Mouse (Mus musculus): ENCODE measurements around the gene Klhl5. TPM values are rescaled to one million over a fixed set of nuclear protein-coding genes. Genes with fewer than 3 reads are reported as not detected.

The Klhl5 gene
- 18.4 and 19.0 TPM in 2 replicates for polyA plus RNA-seq (2015; fragmentation: Nextera tagmentation; extraction: Ambion mirVana)

GRCm38 (mm10) chr5:65106876-65107772 is at the start of gene Klhl5:
Gene Klhl5 (plus strand): TSS chr5:65107539.
- Histone ChIP-seq H3K27me3 (no peaks in the 10 kb centered on the region), H3K27ac (peak within 1 kb of the TSS; percentile 87), H3K4me1 (peaks cover 17% of the 10 kb centered on the region; the same call in 1 of the 2 replicates), H3K36me3 (no peaks in the 10 kb centered on the region), H3K9ac (peak within 1 kb of the TSS; percentile 73), H3K9me3 (replicated peaks) (no peaks in the 10 kb centered on the region), H3K4me3 (replicated peaks) (peak within 1 kb of the TSS; percentile 79), H3K4me2 (peak within 1 kb of the TSS; percentile 76)
- peak; percentile 98 for ATAC-seq (replicated peaks; ENCODE audit: low FRiP score)
- 5% methylated on average over 39 of the region's 56 CpGs for WGBS

GRCm38 (mm10) chr5:65057596-65057995 is 49.7 kb upstream of the Klhl5 start:
- H3K36me3 ChIP-seq, result no peaks in the 10 kb centered on the region
- no peak overlapping the region for H3K4me3 ChIP-seq (replicated peaks)
- no peaks in the 10 kb centered on the region for H3K27me3 ChIP-seq
- no peak overlapping the region for H3K9ac ChIP-seq
- H3K9me3 ChIP-seq (replicated peaks), result no peaks in the 10 kb centered on the region
- no peak for ATAC-seq (replicated peaks; ENCODE audit: low FRiP score)
- H3K27ac ChIP-seq, result no peak overlapping the region
- H3K4me2 ChIP-seq, result no peak overlapping the region
- H3K4me1 ChIP-seq, result no peaks in the 10 kb centered on the region
- 92% methylated on average over 6 of the region's 6 CpGs for WGBS

GRCm38 (mm10) chr5:65059806-65060205 is 47.5 kb upstream of the Klhl5 start:
- no peaks in the 10 kb centered on the region for H3K4me1 ChIP-seq
- no peak overlapping the region for H3K4me3 ChIP-seq (replicated peaks)
- WGBS, result 75% methylated on average over 2 of the region's 2 CpGs
- ATAC-seq (replicated peaks; ENCODE audit: low FRiP score), result no peak
- no peak overlapping the region for H3K9ac ChIP-seq
- no peaks in the 10 kb centered on the region for H3K9me3 ChIP-seq (replicated peaks)
- H3K36me3 ChIP-seq, result no peaks in the 10 kb centered on the region
- H3K27ac ChIP-seq, result no peak overlapping the region
- no peaks in the 10 kb centered on the region for H3K27me3 ChIP-seq
- H3K4me2 ChIP-seq, result no peak overlapping the region

DNA sequence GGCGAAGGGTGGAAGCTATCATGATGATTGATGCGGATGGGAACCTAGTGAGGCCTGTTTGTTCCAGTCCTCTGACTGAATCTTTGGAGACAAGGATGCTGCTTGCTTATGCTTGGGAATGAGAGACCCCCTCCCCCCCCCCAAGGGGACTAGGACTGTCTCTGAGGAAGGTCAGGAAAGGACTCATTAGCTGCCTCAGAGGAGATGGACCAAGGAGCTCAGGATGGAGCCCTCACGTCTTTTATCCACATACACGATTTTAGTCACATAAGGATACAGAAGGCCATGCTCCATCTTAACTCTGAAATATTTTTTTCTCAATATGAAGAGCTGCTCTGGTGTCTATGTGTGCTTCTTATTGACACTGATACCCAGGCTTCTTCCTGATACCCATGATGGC is 45.1 kb upstream of the Klhl5 start:
- no peaks in the 10 kb centered on the region for H3K27me3 ChIP-seq
- no peaks in the 10 kb centered on the region for H3K9me3 ChIP-seq (replicated peaks)
- WGBS, result 92% methylated on average over 4 of the region's 4 CpGs
- no peak for ATAC-seq (replicated peaks; ENCODE audit: low FRiP score)
- no peaks in the 10 kb centered on the region for H3K4me1 ChIP-seq
- no peak overlapping the region for H3K4me3 ChIP-seq (replicated peaks)
- no peak overlapping the region for H3K4me2 ChIP-seq
- no peak overlapping the region for H3K9ac ChIP-seq
- no peak overlapping the region for H3K27ac ChIP-seq
- H3K36me3 ChIP-seq, result no peaks in the 10 kb centered on the region

DNA sequence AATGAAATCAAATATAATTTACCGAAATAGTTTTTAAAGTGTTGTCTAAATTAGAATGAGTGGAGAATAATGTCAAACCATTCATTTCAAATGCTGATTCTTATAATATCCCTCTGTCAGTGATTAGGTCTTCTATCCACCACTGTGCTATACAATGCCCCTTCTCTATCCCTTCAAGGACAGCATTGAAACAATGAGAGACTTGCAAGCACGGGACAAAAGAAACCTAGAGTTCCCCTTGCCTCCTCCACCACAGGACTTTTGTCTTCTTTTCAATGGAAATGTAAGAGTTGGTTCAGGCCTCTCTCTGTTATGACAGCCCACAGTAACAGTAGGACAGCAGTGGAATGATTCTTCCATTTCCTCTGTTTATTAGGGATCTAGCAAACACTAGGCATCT is 44.1 kb upstream of the Klhl5 start:
- H3K27ac ChIP-seq, result no peak overlapping the region
- no peak overlapping the region for H3K4me2 ChIP-seq
- H3K4me1 ChIP-seq, result no peaks in the 10 kb centered on the region
- ATAC-seq (replicated peaks; ENCODE audit: low FRiP score), result no peak
- H3K9ac ChIP-seq, result no peak overlapping the region
- H3K4me3 ChIP-seq (replicated peaks), result no peak overlapping the region
- no peaks in the 10 kb centered on the region for H3K36me3 ChIP-seq
- 91% methylated on average over 2 of the region's 2 CpGs for WGBS
- no peaks in the 10 kb centered on the region for H3K9me3 ChIP-seq (replicated peaks)
- H3K27me3 ChIP-seq, result no peaks in the 10 kb centered on the region

DNA sequence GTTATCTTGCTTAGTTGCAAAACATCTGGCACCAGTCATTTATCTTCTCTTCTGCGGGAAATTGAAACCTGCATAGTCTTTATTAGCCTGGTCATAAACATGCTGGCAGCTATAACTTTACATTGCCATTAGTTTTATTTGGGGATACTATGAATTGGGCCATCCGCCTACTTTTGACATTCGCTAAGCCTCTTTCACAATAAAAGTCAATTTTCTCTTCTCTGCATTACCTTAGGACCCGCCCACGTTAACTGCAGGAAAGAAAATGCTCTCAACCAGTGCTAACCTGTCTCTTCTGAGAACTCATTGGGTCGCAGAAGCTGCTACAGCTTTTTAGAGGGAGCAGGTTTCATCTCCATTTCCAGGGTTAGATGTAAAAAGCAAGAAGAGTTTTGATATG is 39.2 kb upstream of the Klhl5 start:
- 50% methylated on average over 6 of the region's 6 CpGs for WGBS
- Histone ChIP-seq H3K4me3 (replicated peaks) (no peak overlapping the region), H3K9ac (no peak overlapping the region), H3K4me2 (no peak overlapping the region), H3K27ac (no peak overlapping the region), H3K36me3 (no peaks in the 10 kb centered on the region), H3K27me3 (no peaks in the 10 kb centered on the region), H3K4me1 (no peaks in the 10 kb centered on the region), H3K9me3 (replicated peaks) (no peaks in the 10 kb centered on the region)
- no peak for ATAC-seq (replicated peaks; ENCODE audit: low FRiP score)

DNA sequence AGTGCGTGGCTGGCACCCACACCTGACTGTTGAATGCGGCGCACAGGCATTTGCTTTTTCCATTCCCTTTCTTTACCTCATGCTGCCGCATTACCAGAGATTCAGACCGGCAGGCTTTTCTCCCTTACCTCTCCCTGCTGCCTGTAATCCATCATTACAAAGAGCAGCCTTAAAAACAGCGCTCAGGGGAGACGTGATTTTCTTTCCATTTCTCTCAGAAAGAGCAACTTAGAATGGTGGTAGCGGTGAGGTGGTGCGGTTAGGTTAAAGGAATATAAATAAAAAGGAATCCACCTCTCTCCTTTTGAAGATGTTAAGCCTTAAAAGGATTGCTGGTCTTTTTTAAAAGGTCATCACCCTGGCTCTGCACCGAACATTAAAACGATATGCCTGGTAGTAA is 37.5 kb upstream of the Klhl5 start:
- Histone ChIP-seq H3K36me3 (no peaks in the 10 kb centered on the region), H3K4me1 (no peaks in the 10 kb centered on the region), H3K4me2 (no peak overlapping the region), H3K27ac (no peak overlapping the region), H3K9me3 (replicated peaks) (no peaks in the 10 kb centered on the region), H3K9ac (no peak overlapping the region), H3K4me3 (replicated peaks) (no peak overlapping the region), H3K27me3 (no peaks in the 10 kb centered on the region)
- WGBS, result 54% methylated on average over 11 of the region's 11 CpGs
- ATAC-seq (replicated peaks; ENCODE audit: low FRiP score), result no peak

DNA sequence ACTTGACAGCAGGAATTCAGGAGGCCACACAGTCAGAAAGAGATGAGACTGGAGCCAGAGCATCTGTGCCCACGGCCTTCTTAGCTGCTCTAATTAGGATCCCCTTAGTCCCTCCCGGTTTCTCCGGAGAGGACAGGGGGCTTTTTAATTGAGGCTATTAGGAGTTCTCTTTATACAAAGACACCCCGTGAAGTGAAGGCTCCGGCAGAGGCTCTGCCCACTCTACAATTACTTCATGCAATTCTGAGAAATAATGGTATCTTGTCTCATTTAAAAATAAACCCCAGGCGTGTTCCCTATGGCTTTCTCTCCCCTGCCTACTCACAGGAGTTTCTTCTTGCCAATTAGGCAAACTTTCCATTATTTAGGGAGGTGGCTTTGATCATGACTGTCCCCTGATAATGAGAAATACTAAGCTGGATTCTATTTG is 35.6 kb upstream of the Klhl5 start:
- Histone ChIP-seq H3K27ac (no peak overlapping the region), H3K36me3 (no peaks in the 10 kb centered on the region), H3K27me3 (no peaks in the 10 kb centered on the region), H3K4me2 (no peak overlapping the region), H3K9me3 (replicated peaks) (no peaks in the 10 kb centered on the region), H3K4me1 (no peaks in the 10 kb centered on the region), H3K9ac (no peak overlapping the region), H3K4me3 (replicated peaks) (no peak overlapping the region)
- 35% methylated on average over 6 of the region's 6 CpGs for WGBS
- ATAC-seq (replicated peaks; ENCODE audit: low FRiP score), result no peak

GRCm38 (mm10) chr5:65073247-65073646 is 34.1 kb upstream of the Klhl5 start:
- no peak for ATAC-seq (replicated peaks; ENCODE audit: low FRiP score)
- H3K36me3 ChIP-seq, result no peaks in the 10 kb centered on the region
- no peaks in the 10 kb centered on the region for H3K4me1 ChIP-seq
- 77% methylated on average over 4 of the region's 4 CpGs for WGBS
- no peaks in the 10 kb centered on the region for H3K27me3 ChIP-seq
- no peak overlapping the region for H3K4me2 ChIP-seq
- no peak overlapping the region for H3K9ac ChIP-seq
- H3K27ac ChIP-seq, result no peak overlapping the region
- H3K4me3 ChIP-seq (replicated peaks), result no peak overlapping the region
- H3K9me3 ChIP-seq (replicated peaks), result no peaks in the 10 kb centered on the region

DNA sequence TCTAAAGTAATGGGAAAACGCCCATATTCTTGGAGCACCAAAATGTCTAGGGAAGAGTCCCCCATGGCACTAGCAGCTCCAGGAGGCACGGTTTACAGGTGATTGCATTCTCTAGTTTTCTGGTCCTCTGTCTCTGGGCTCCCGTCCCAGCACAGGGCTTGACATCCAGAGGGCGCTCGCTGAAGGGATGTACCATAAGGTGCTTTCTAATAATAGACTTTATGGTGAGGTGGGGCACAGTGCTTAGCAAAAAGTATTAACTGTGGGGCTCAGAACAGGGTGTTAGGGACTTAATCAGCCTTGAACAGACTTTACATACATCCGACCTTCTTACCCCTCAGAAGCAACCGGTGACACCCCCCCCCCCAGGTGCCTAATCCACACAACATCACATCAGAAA is 32.6 kb upstream of the Klhl5 start:
- no peak overlapping the region for H3K4me2 ChIP-seq
- no peak overlapping the region for H3K9ac ChIP-seq
- H3K9me3 ChIP-seq (replicated peaks), result no peaks in the 10 kb centered on the region
- H3K4me3 ChIP-seq (replicated peaks), result no peak overlapping the region
- no peaks in the 10 kb centered on the region for H3K27me3 ChIP-seq
- no peaks in the 10 kb centered on the region for H3K36me3 ChIP-seq
- WGBS, result 59% methylated on average over 7 of the region's 7 CpGs
- ATAC-seq (replicated peaks; ENCODE audit: low FRiP score), result no peak
- no peaks in the 10 kb centered on the region for H3K4me1 ChIP-seq
- H3K27ac ChIP-seq, result no peak overlapping the region

DNA sequence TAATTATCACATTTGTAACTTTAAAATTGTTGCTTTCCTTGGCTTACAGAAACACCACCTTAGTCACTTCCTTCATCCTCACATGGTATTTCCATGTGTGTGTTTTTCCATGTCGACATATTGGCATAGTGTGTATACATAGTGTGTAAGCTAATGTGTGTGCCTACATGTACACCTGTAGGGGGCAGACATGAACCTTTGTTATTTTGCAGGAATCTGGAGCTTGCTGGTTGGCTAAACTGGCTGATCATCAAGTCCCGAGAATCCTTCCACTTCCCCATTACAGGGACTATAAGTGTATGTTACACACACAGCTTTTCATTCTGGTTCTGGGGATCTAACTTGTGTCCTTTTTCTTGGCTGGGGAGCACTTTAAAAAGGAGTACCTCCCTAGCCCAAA is 31.3 kb upstream of the Klhl5 start:
- Histone ChIP-seq H3K27me3 (no peaks in the 10 kb centered on the region), H3K4me2 (no peak overlapping the region), H3K36me3 (no peaks in the 10 kb centered on the region), H3K4me3 (replicated peaks) (no peak overlapping the region), H3K27ac (no peak overlapping the region), H3K9me3 (replicated peaks) (no peaks in the 10 kb centered on the region), H3K4me1 (no peaks in the 10 kb centered on the region), H3K9ac (no peak overlapping the region)
- no peak for ATAC-seq (replicated peaks; ENCODE audit: low FRiP score)
- WGBS, result 80% methylated on average over 2 of the region's 2 CpGs

GRCm38 (mm10) chr5:65076748-65077147 is 30.6 kb upstream of the Klhl5 start:
- WGBS, result 17% methylated on average over 3 of the region's 3 CpGs
- H3K4me3 ChIP-seq (replicated peaks), result no peak overlapping the region
- H3K27ac ChIP-seq, result no peak overlapping the region
- no peaks in the 10 kb centered on the region for H3K4me1 ChIP-seq
- no peak overlapping the region for H3K4me2 ChIP-seq
- ATAC-seq (replicated peaks; ENCODE audit: low FRiP score), result no peak
- H3K9ac ChIP-seq, result no peak overlapping the region
- no peaks in the 10 kb centered on the region for H3K27me3 ChIP-seq
- no peaks in the 10 kb centered on the region for H3K36me3 ChIP-seq
- H3K9me3 ChIP-seq (replicated peaks), result no peaks in the 10 kb centered on the region

DNA sequence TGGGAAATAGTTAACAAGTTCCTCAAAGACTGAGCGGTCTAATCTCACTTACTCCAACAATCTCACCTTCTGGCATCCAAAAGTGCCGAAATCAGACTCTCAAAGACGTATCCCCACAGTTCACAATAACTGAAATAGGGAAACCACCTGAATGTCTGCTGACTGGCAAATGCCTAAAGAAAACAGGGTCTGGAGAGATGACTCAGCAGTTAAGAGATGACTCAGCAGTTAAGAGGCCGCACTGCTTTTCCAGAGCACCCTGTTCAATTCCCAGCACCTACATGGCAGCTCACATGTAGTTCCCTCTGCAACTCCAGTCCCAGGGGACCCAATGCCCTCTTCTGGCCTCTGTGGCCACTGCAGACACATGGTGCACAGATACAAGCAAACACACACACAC is 29.3 kb upstream of the Klhl5 start:
- Histone ChIP-seq H3K4me1 (no peaks in the 10 kb centered on the region), H3K36me3 (no peaks in the 10 kb centered on the region), H3K9me3 (replicated peaks) (no peaks in the 10 kb centered on the region), H3K27ac (no peak overlapping the region), H3K9ac (no peak overlapping the region), H3K4me2 (no peak overlapping the region), H3K4me3 (replicated peaks) (no peak overlapping the region), H3K27me3 (no peaks in the 10 kb centered on the region)
- no peak for ATAC-seq (replicated peaks; ENCODE audit: low FRiP score)
- 94% methylated on average over 4 of the region's 4 CpGs for WGBS
